Mouse (Mus musculus): ENCODE data around the gene Gm14214. TPM values are rescaled to one million over a fixed set of nuclear protein-coding genes. Genes with fewer than 3 reads are reported as not detected.

Gm14214 gene
- polyA plus RNA-seq, 1 experiment from 2014 or later, result not detected

- Histone ChIP-seq H3K36me3 (ENCODE audit: control insufficient read depth, insufficient read depth, low read length) (no peaks in the 10 kb centered on the region), H3K9me3 (ENCODE audit: control insufficient read depth, low read length) (no peaks in the 10 kb centered on the region), H3K4me2 (replicated peaks; ENCODE audit: low read depth) (no peak overlapping the region), H3K4me3 (ENCODE audit: low read depth, low read length) (no peak overlapping the region), H3K9ac (ENCODE audit: low read length) (no peak overlapping the region), H3K27me3 (ENCODE audit: control insufficient read depth, insufficient read depth, low read length) (no peaks in the 10 kb centered on the region), H3K4me1 (replicated peaks; ENCODE audit: control insufficient read depth, insufficient read depth) (no peaks in the 10 kb centered on the region), H3K27ac (replicated peaks) (no peak overlapping the region)
- no peak for ATAC-seq (ENCODE audit: low FRiP score, low TSS enrichment)
- 64% methylated on average over 8 of the region's 8 CpGs for WGBS
- no peak for TF ChIP-seq EP300 (optimal IDR thresholded peaks at IDR 0.05)
- TF ChIP-seq CTCF (IDR thresholded peaks at IDR 0.05; ENCODE audit: low read depth), result no peak
- DNase-seq (ENCODE audit: low spot score), result no peak
Observed at GRCm38 (mm10) chr2:154771604-154772003, 1.8 kb upstream of the Gm14214 start.

DNA sequence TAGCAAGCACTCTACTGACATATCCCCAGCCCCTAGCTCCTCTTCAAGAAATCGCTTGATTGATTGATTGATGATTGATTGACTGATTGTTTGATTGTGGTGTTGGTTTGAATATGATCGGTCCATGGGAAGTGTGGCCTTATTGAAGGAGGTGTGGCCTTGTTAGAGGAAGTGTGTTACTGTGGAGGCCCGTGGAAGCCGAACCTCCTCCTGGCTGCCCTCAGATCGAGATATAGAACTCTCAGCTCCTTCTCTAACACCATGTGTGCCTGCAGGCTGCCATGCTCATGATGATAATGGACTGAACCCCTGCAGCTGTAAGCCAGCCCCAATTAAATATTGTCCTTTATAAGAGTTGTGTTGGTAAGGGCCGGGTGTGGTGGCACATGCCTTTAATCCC lies 2.8 kb downstream of the Gm14214 start:
- TF ChIP-seq CTCF (IDR thresholded peaks at IDR 0.05; ENCODE audit: low read depth) (no peak), EP300 (optimal IDR thresholded peaks at IDR 0.05) (no peak)
- WGBS, result 83% methylated on average over 6 of the region's 6 CpGs
- Histone ChIP-seq H3K27ac (replicated peaks) (no peak overlapping the region), H3K9ac (ENCODE audit: low read length) (no peak overlapping the region), H3K4me3 (ENCODE audit: low read depth, low read length) (no peak overlapping the region), H3K9me3 (ENCODE audit: control insufficient read depth, low read length) (no peaks in the 10 kb centered on the region), H3K36me3 (ENCODE audit: control insufficient read depth, insufficient read depth, low read length) (no peaks in the 10 kb centered on the region), H3K27me3 (ENCODE audit: control insufficient read depth, insufficient read depth, low read length) (no peaks in the 10 kb centered on the region), H3K4me1 (replicated peaks; ENCODE audit: control insufficient read depth, insufficient read depth) (no peaks in the 10 kb centered on the region; the same call in 1 of the 2 replicates), H3K4me2 (replicated peaks; ENCODE audit: low read depth) (no peak overlapping the region)
- ATAC-seq (ENCODE audit: low FRiP score, low TSS enrichment), result no peak
- DNase-seq (ENCODE audit: low spot score), result no peak

DNA sequence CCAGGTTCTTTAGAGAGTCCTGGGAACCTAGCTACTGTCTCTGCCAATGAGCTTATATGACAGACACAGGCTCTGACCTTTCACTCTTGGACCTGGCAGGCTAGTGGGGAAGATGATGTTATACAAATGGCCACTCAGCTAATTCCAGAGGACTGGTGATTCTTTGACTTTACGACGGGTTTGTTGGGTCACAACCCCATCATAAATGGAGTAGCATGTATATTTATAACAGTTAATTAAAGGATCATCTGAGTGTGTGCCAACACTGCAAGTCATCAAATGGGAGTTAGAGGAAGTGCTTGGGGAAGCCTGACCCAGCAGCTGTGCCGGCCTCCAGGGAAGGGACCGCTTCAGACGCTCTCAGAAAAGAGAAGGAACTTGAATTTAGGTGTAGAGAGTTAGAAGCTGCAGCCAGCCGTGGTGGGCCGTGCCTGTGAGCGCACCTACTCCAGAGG lies 4.2 kb downstream of the Gm14214 start:
- Histone ChIP-seq H3K27ac (replicated peaks) (no peak overlapping the region), H3K4me2 (replicated peaks; ENCODE audit: low read depth) (no peak overlapping the region), H3K9me3 (ENCODE audit: control insufficient read depth, low read length) (no peaks in the 10 kb centered on the region), H3K9ac (ENCODE audit: low read length) (no peak overlapping the region), H3K36me3 (ENCODE audit: control insufficient read depth, insufficient read depth, low read length) (no peaks in the 10 kb centered on the region), H3K4me1 (replicated peaks; ENCODE audit: control insufficient read depth, insufficient read depth) (no peaks in the 10 kb centered on the region; the same call in 1 of the 2 replicates), H3K27me3 (ENCODE audit: control insufficient read depth, insufficient read depth, low read length) (no peaks in the 10 kb centered on the region), H3K4me3 (ENCODE audit: low read depth, low read length) (no peak overlapping the region)
- TF ChIP-seq CTCF (IDR thresholded peaks at IDR 0.05; ENCODE audit: low read depth), result no peak
- no peak for TF ChIP-seq EP300 (optimal IDR thresholded peaks at IDR 0.05)
- DNase-seq (ENCODE audit: low spot score) (no peak), ATAC-seq (ENCODE audit: low FRiP score, low TSS enrichment) (0 out of 2 replicates have a peak, but pooled peaks have one; percentile 18)
- 57% methylated on average over 8 of the region's 8 CpGs for WGBS

GRCm38 (mm10) chr2:154764828-154765497 lies 4.9 kb downstream of the Gm14214 start:
- ATAC-seq (ENCODE audit: low FRiP score, low TSS enrichment), result peak; percentile 24; the same call in 1 of the 2 replicates
- H3K4me2 ChIP-seq (replicated peaks; ENCODE audit: low read depth), result no peak overlapping the region
- no peaks in the 10 kb centered on the region for H3K27me3 ChIP-seq (ENCODE audit: control insufficient read depth, insufficient read depth, low read length)
- H3K9me3 ChIP-seq (ENCODE audit: control insufficient read depth, low read length), result no peaks in the 10 kb centered on the region
- TF ChIP-seq CTCF (IDR thresholded peaks at IDR 0.05; ENCODE audit: low read depth) (peak; percentile 46), EP300 (optimal IDR thresholded peaks at IDR 0.05) (no peak)
- no peaks in the 10 kb centered on the region; the same call in 1 of the 2 replicates for H3K4me1 ChIP-seq (replicated peaks; ENCODE audit: control insufficient read depth, insufficient read depth)
- no peak for DNase-seq (ENCODE audit: low spot score)
- H3K36me3 ChIP-seq (ENCODE audit: control insufficient read depth, insufficient read depth, low read length), result no peaks in the 10 kb centered on the region
- H3K9ac ChIP-seq (ENCODE audit: low read length), result no peak overlapping the region
- WGBS, result 78% methylated on average over 9 of the region's 9 CpGs
- no peak overlapping the region for H3K27ac ChIP-seq (replicated peaks)
- H3K4me3 ChIP-seq (ENCODE audit: low read depth, low read length), result no peak overlapping the region

GRCm38 (mm10) chr2:154763226-154763625 lies 6.6 kb downstream of the Gm14214 start:
- H3K4me2 ChIP-seq (replicated peaks; ENCODE audit: low read depth), result no peak overlapping the region
- no peaks in the 10 kb centered on the region for H3K27me3 ChIP-seq (ENCODE audit: control insufficient read depth, insufficient read depth, low read length)
- no peaks in the 10 kb centered on the region for H3K36me3 ChIP-seq (ENCODE audit: control insufficient read depth, insufficient read depth, low read length)
- no peaks in the 10 kb centered on the region; the same call in 1 of the 2 replicates for H3K4me1 ChIP-seq (replicated peaks; ENCODE audit: control insufficient read depth, insufficient read depth)
- no peak for DNase-seq (ENCODE audit: low spot score)
- WGBS, result 36% methylated on average over 3 of the region's 3 CpGs
- H3K27ac ChIP-seq (replicated peaks), result no peak overlapping the region
- ATAC-seq (ENCODE audit: low FRiP score, low TSS enrichment), result no peak
- no peak for TF ChIP-seq CTCF (IDR thresholded peaks at IDR 0.05; ENCODE audit: low read depth)
- no peak for TF ChIP-seq EP300 (optimal IDR thresholded peaks at IDR 0.05)
- H3K9me3 ChIP-seq (ENCODE audit: control insufficient read depth, low read length), result no peaks in the 10 kb centered on the region
- H3K4me3 ChIP-seq (ENCODE audit: low read depth, low read length), result no peak overlapping the region
- no peak overlapping the region for H3K9ac ChIP-seq (ENCODE audit: low read length)

- Histone ChIP-seq H3K27ac (replicated peaks) (no peak overlapping the region), H3K27me3 (ENCODE audit: control insufficient read depth, insufficient read depth, low read length) (no peaks in the 10 kb centered on the region), H3K4me1 (replicated peaks; ENCODE audit: control insufficient read depth, insufficient read depth) (no peaks in the 10 kb centered on the region), H3K4me3 (ENCODE audit: low read depth, low read length) (no peak overlapping the region), H3K9me3 (ENCODE audit: control insufficient read depth, low read length) (no peaks in the 10 kb centered on the region), H3K9ac (ENCODE audit: low read length) (no peak overlapping the region), H3K36me3 (ENCODE audit: control insufficient read depth, insufficient read depth, low read length) (no peaks in the 10 kb centered on the region), H3K4me2 (replicated peaks; ENCODE audit: low read depth) (no peak overlapping the region)
- no peak for ATAC-seq (ENCODE audit: low FRiP score, low TSS enrichment)
- no peak for DNase-seq (ENCODE audit: low spot score)
- TF ChIP-seq CTCF (IDR thresholded peaks at IDR 0.05; ENCODE audit: low read depth) (no peak), EP300 (optimal IDR thresholded peaks at IDR 0.05) (no peak)
- WGBS, result 56% methylated on average over 1 of the region's 1 CpGs
Observed at GRCm38 (mm10) chr2:154758454-154758853, 11.4 kb downstream of the Gm14214 start.

Measured in stomach, postnatal 0 days (tissue).